Mouse (Mus musculus): ENCODE results near the gene Gm11549.

The Gm11549 gene

DNA sequence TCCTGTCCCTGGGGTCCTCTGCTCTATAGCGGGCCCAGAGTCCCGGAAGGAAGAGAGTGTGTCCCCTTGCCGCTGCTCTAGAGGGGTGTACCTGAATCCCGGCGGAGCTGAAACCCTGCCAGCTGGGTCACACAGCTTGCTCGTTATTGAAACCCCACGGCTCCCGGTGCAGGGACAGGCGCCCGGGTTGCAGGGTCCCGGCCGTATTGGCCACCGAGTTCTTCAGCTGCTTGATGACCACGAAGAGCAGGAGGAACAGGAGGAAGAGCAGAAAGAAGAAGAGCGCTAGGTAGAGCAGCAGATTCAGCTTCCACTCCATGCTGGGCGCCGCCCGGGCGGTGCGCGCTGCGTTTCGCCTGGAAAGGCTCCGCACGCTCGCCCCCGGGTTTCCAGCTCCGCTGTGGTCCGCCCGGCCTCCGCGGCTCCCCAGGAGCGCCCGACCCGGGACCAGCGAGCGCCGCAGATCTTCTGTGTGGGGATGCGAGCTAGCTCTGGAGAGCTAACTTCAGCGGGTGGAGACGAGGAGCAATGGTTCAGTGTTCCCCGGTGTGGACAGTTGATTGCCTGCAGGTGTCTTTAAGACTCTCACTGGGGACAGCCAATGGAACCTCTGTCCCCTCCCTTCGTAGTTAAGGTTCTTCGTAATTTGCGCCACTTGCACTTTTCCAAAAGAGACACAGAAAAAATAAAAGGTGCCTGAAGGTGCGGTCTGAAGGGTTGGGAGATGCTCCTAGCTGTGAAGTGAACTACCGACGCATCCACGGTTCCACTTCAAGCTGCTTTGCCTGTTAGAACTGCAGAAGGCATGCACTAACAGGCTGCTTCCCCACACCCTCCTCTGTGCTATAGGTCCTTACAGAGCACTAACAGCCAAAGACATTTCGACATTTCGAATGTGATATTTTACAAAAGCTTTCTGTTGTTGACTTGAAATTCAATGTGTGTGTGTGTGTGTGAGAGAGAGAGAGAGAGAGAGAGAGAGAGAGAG, at the start of gene Gm11549:
Gene Gm11549 (minus strand): TSS at position 741 of the 988 bp plus-strand sequence.
- DNase-seq (ENCODE audit: low spot score in 2 of 2): peak; percentile 62 to 70

DNA sequence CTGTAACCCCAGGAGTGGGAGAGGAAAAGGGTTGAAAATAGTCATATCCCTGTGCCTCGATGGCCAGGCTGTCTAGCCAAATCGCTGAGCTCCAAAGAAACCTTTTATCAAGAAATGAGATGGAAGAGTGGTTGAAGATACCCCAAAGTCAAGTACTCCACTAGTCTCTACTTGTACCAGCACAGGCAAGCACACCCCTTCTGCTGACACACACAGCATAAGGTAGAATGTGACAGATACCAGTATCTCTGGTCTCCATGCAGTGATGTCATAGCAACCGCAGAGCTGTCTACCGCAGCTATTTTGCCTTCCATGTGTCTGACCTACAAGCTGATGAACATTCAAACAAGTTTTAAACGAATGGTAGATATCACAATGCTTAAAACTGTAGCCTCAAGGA, 48.2 kb upstream of the Gm11549 start:
- DNase-seq (ENCODE audit: low spot score in 2 of 2): no peak

DNA sequence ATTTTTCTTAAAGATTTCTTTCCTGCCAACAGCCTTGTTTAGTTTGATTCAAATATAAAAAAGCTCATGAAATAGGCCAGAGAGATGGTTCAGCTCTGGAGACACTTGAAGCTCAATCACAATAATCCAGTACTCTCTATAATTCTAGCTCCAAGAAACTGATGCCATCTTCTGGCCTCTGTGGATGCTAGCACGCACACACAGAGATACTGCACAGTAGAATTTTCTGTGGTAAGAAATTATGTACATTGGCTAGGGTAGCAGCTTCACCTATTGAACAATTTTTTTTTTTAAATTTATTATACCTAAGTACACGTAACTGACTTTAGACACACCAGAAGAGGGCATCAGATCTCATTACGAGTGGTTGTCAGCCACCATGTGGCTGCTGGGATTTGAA, 42.1 kb upstream of the Gm11549 start:
- DNase-seq (ENCODE audit: low spot score in 2 of 2): no peak

DNA sequence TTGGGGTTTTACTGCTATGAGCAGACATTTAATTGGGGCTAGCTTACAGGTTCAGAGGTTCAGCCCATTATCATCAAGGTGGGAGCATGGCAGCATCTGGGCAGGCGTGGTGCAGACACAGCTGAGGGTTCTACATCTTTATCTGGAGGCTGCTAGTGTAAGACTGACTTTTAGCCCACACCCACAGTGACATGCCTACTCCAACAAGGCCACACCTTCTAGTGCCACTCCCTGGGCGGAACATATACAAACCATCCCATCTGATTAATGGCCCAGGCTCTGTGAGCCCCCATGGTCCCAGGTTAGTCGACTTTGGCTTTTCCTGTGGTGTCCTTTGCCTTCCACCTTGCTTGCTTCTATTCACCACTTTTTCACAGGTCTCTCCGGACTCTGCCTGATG, 38.0 kb upstream of the Gm11549 start:
- no peak for DNase-seq (ENCODE audit: low spot score in 2 of 2)

DNA sequence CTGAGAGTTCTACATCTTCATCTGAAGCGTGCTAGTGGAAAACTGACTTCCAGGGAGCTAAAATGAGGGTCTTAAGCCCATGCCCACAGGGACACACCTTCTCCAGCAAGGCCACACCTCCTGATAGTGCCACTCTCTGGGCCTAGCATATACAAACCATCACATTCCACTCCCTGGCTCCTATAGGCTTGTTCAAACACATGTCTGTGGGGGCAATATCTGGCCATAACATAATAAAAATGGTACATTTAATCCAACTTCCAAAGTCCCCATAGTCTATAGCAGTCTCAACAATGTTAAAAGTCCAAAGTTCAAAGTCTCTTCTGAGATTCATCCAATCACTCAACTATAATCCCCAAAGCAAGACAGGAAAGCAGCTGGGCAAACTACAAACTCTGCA, 36.0 kb upstream of the Gm11549 start:
- DNase-seq (ENCODE audit: low spot score in 2 of 2): no peak

DNA sequence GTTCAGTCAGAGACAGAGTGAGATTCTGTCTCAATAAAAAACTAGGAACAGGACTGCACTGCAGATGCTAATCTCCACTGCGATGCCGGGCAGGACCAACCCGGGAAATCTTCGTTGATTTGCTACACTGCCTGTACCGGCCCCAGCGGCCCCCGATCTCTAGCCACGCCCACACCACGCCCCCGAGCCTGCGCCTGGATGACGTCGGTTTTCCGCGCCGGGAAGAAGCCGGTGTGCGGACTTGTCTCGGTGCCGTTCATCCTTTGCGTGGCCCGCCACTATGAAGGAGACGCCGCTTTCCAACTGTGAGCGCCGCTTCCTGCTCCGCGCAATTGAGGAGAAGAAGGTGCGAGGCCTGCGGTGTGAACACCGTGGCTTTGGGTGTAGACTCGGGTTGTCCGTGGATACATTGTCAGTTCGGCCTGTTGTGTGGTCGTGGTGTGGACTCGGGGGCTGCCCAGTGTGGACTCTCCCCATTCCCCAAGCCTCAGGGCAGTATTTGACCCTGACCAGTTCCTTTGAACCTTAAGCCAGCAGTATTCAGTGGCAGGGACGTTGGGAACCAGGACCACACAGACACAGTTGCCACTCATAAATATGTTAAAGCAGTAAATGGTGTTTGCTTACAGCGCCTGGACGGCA, 30.9 kb upstream of the Gm11549 start, which contains the start of gene Exosc9:
Gene Exosc9 (plus strand): TSS at position 201 of the 642 bp plus-strand sequence.
- peak; percentile 98 for DNase-seq (ENCODE audit: low spot score in 2 of 2)

DNA sequence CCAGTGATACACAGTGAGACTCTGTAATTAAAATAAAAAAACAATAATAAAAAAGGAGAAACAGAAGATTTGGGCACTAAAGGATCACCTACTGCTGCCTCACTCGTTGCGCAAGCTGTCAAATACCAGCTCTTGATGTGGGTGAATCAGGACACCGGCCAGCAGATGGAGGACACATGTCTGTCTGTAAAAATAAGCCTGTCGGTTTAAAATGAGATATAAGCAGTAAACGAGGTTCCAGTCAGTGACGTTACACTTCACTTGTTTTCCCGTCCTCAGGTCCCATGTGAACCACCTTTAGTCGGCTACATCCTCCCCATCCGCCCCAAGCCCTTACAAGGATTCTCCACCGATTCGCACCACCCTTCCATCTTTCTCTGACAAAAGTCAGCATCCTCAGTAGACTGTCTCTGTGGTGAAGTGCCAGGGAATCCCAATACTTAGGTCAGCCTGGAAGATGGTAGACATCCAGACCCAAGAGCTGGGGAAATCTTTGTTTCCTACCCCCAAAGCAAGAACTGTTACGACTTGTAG, 30.3 kb upstream of the Gm11549 start:
- peak; percentile 38 to 60 for DNase-seq (ENCODE audit: low spot score in 2 of 2)

DNA sequence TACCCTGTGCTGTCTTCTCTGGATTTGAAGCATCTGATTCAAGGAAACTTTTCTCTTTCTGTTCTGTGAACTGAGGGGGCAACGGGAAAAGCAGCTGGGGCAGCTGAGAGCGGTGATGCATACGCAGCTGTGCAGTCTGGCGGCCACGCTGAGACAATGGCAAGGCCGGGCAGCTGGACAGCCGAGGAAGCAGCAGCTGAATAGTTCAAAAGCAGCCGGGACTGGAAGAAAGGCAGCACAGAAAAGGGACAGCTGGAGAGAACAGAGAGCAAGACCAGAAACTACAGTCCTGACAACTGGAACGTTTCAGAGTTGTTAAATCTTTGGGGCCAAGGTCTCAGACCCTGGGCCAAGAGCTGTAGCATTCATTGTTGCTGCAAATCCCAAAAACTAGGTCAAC, 29.7 kb upstream of the Gm11549 start:
- DNase-seq (ENCODE audit: low spot score in 2 of 2): peak in 1 of 2 experiments; percentile 53

DNA sequence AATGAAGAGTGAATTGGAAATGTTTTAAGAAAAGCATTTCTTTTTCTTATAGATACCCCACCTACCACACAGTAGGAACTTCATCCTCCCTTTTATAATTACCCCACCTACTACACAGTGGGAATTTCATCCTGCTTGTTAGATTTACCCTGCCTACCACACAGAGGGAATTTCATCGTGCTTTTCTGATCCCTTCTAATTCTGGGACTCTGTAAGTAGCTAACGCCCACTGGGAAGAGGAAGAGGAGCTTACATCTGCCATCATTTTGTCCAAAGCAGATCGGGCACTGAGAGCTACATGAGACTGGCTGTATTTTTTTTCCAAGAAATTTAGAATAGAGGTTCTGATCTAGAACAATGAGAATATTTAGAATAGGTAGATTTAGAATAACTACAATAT, 23.3 kb upstream of the Gm11549 start:
- no peak for DNase-seq (ENCODE audit: low spot score in 2 of 2)

DNA sequence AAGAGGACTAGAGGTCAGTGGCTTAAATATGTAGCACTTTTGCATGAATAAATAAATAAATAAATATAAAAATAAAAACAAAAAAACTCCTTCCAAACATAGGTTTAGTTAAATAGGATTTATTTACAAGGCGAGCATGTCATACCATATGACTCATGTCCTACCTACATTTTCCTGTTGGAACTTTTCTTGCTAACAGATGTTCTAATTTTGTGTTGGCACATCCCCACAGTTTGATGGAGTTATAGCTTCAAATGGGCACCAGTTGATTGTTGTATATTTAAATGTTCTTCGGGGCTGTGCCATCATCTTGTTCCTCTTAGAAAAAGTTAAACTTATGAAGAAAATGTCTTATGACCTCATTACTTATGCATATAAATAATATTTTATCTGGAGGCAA, 19.8 kb upstream of the Gm11549 start:
- DNase-seq (ENCODE audit: low spot score in 2 of 2): no peak

DNA sequence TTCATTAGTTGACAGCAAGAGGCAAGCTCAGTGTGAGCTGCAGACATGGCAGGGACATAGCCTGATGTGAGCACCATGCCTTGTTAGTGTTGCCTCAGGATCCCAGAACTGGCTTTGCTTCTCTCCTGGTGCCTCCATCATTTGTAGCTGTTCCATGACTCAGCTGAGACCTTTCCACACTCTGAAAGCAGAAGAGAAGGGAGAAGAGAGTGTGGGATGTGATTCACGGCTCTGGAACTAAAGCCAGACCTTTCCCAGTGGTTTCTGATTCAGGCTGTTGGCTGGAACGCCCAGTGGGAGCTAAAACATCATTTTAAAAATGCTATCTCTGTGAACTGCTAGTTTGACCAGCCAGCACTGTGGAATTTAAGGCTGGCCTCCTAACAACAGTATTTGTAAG, 19.1 kb upstream of the Gm11549 start:
- DNase-seq (ENCODE audit: low spot score in 2 of 2): peak in 1 of 2 experiments; percentile 42

DNA sequence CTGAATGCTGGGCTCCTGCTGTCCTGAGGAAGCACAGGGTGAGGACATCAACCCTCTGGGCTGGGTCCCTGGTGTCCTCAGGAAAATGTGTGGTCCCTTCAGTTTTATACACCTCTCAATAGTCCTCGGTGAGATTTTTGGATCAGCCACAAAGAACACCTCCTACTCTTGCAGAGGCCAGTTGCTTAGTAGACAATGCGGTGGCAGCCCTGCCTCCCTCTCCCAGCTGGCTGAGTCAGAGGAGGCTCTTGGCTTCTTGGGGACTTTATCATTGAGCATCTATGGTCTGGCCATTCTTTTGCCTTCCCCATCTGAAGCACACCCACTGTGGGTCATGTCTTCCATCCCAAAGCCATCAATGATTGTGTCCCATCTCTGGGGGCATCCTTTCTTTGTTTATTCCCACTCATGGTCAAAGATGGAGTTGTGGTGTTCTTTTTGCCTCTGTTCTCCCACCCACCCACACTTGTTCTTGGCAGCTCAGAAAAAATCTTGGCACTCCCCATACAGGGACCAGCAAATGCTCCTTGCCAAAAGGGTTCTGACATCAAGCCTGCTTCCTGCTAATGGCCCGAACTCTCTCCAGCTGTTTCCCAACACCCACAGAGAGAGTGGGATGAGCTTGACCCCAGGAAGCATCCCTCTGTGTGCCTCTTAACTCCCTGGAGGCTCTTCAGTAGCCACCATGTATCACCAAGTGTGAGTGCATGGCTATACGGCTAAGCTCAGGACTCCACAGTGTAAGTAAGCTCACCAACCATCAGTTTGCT, 16.3 kb upstream of the Gm11549 start:
- DNase-seq (ENCODE audit: low spot score in 2 of 2): peak in 1 of 2 experiments; percentile 43

DNA sequence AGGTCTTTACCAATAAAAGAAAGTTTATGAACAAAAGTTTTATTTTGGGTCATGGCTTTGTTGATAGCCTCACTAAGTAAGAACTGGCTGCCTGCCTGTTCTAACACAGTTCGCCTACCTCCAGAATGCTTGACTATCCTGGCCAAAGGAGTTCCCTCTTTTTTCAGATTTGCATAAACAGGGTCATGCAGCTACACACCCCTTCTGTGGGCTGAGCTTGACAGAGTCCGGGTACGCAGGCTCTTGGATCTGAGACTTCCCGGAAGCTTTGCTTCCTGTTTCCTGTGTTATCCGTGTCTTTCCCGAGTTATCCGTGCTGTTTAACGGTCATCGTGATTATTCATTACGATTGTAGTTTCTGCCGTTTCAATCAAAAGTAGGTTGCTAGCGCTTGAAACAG, 14.4 kb upstream of the Gm11549 start:
- DNase-seq (ENCODE audit: low spot score in 2 of 2): no peak

DNA sequence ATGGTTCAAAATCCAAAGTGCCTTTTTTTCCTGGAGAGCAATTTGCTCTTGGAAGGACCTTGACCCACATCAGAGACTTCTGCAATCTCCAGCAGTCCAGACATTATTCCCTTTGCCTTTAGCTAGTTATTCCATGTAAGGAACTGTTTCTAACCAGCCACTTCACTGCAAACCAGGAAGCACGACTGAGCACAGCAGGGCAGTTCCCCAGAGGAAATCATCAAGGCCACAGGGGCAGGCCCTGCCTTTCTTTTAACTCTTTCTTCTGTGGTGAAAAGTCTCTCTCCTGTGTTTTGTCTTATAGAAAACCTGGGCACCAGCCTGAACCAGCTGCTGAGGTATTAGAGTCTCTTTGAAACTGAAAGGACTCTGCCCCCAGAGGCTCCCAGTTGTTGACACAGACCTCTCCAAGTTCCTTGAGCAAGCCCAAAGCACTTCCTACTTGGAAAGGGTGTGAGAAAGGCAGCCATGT, 11.6 kb upstream of the Gm11549 start:
- DNase-seq (ENCODE audit: low spot score in 2 of 2): no peak

DNA sequence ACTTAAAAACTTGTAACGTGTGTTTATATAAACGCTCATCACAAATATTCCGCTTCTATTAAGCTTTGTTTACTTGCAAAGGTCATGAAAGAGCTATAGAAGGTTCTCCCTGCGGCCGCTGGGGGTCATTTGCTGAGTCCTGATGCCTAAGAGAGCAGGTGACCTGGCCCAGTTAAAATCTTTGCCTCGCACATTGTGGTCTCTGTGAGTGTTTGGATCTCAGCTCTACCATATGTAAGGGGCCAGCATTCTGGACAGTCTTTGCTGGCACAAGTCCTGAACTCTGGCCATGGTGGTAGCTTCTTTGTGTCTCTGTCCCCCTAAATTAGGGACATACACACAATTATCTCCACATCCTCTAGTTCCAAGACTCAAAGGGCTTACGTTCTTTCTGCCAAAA, 11.1 kb upstream of the Gm11549 start:
- no peak for DNase-seq (ENCODE audit: low spot score in 2 of 2)

DNA sequence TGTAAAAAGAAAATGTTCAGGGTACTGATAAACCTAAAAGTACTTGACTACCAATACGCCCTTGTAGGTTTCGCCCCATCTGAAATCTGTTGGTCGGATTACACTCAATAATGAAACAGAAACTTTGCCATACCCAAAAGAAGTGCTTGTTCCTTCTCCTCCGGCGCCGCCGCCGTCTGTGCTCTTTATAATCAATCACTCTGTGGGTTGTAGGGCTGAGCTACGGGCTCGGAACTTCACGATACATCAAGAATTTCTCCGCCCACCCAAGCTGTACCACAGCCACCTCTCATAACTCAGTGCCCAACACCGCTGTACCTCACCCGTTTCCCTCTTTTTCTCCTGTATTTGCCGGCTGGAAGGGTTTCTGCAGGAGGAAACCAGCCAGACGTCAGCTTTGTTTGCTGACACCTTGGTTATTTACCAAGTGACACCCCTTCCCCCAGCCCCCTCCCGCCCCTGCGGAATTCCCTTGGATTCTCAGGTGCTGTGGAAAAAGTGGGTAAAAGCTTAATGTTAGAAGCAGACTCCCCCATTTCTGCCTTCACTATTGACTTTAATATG, 10.4 kb upstream of the Gm11549 start:
- DNase-seq (ENCODE audit: low spot score in 2 of 2): no peak

DNA sequence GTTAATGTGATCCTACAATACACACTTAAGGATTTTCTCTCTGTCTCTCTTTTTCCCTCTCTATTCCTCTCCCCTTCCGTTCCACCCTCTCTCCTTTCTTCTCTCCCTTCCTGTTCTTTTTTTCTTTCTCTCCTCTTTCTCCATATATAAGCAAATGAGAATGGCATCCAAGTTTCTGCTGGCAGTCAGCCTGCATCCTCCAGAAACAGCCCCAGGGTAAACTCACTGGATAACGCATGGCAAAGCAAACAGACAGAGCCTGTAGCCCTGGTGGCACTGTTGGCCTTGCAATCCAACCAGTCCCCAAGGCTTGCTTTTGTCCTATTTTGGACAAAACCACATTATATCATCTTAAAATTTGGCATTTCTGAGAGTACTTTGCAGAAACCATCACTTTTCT, 9.6 kb upstream of the Gm11549 start:
- peak in 1 of 2 experiments; percentile 53 for DNase-seq (ENCODE audit: low spot score in 2 of 2)

DNA sequence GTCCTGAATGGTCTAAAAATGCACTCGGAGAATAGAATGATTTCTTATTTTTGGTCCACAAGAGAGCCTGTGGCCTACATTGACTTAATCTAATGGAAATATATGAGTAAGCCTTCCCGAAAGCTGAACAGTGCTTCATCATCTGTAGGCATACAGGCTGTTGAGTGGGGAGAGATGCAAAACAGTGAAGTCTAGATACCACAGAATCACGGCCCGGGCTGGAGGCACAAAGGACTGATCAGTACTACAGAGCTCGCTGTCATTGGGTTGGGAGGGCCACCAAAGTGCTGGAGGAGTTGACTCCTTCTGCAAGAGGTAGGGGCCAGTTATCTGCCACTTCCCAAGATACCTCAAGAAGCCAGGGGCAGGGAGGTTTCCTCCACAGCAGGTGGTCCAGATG, 9.2 kb upstream of the Gm11549 start:
- DNase-seq (ENCODE audit: low spot score in 2 of 2): peak in 1 of 2 experiments; percentile 27

DNA sequence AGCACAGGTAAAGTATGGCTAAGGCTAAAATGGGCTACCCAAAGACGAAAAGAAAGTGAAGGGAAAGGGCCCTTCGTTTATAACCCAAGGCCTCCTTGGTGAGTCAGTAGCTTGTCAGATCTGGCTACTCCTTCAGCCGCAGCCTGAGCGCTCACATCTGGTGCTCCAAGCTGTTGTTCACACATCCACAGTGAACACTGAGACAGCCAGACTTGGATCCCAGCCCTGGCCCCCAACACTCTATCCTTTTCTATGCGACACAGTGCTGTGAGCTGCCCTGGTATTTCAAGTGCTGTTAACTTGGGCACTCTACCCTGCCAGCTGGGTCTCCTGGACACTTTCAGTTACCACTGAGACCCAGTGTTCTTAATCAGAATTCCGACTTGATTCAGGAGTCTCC, 8.7 kb upstream of the Gm11549 start:
- DNase-seq (ENCODE audit: low spot score in 2 of 2): peak; percentile 78 to 87

DNA sequence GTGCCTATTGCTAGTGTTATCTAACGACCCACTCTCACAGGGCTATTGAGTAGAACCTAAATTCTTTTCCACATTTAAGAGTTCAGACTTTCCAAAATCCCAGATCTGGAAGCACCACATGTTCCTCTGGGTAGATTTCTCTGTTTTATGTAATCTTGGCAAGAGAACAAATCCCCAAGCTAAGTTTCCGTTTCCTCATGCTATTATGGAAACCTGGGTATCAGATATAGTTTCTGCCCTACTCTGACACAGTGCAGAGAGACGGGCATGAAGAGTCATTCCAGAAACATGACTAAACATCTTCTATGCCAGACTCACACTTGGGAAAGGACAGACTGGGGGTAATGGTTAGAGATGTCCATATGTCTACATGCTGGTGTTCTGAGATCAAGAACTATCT, 2.9 kb upstream of the Gm11549 start:
- DNase-seq (ENCODE audit: low spot score in 2 of 2): peak in 1 of 2 experiments; percentile 41

DNA sequence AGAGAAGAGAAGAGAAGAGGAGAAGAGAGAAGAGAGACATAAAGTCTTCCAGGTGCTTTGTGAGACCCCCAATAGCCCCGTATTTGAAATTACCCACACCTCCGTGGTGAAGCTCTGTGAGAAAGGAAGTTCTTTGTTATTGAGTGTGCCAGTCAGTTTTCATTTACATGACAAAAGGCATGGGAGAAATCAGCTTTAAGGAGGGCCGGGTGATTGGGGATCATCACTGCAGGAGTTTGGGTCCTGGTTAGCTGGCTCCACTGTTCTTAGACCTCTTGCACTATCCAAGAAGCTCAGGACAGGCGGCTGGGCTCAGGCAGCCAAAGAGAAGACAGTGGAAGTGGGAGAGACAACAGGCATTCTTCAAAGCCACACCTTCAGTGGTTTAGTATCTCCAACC, 524 bp upstream of the Gm11549 start:
- DNase-seq (ENCODE audit: low spot score in 2 of 2): no peak
